Mouse (Mus musculus): ENCODE measurements around the gene Olfr743. TPM values are rescaled to one million over a fixed set of nuclear protein-coding genes. Genes with fewer than 3 reads are reported as not detected.
"Not testable (repeated sequence)": the region's sequence is repeated elsewhere in the genome, so short reads cannot be mapped to it uniquely, and the experiment has no call there.

Olfr743 gene
- not detected in 2 replicates for total RNA-seq (2014; rRNA removed)
- not detected in 2 replicates for polyA plus RNA-seq (2012; rRNA removed)

GRCm38 (mm10) chr14:50521539-50521938 lies at the start of gene Olfr743:
Gene Olfr743 (plus strand): TSS chr14:50521839.
- TF ChIP-seq CTCF (IDR thresholded peaks at IDR 0.05; ENCODE audit: low read depth, low read length) = no peak
- no peak for TF ChIP-seq POLR2A (IDR thresholded peaks at IDR 0.05; ENCODE audit: extremely low read depth, insufficient read depth, low read length)
- H3K36me3 ChIP-seq (ENCODE audit: control insufficient read depth, insufficient read depth, low read length) = no peaks in the 10 kb centered on the region
- no peaks in the 10 kb centered on the region for H3K27me3 ChIP-seq (ENCODE audit: control insufficient read depth, insufficient read depth, low read length)
- H3K4me1 ChIP-seq (ENCODE audit: control insufficient read depth, insufficient read depth, low read length) = no peaks in the 10 kb centered on the region
- H3K27ac ChIP-seq (replicated peaks; ENCODE audit: insufficient read depth, low read depth, low read length) = no peak within 1 kb of the TSS
- H3K9ac ChIP-seq (ENCODE audit: low read depth, low read length) = no peak within 1 kb of the TSS
- no peak within 1 kb of the TSS for H3K4me3 ChIP-seq (ENCODE audit: insufficient read depth, low read depth, low read length)
- no peak for DNase-seq (ENCODE audit: extremely low read depth, low read depth, low spot score)
- H3K79me2 ChIP-seq (ENCODE audit: control insufficient read depth, insufficient read depth, low read length) = no peaks in the 10 kb centered on the region

- no peak within 1 kb of the TSS for H3K9ac ChIP-seq (ENCODE audit: low read depth, low read length)
- DNase-seq (ENCODE audit: extremely low read depth, low read depth, low spot score) = no peak
- no peaks in the 10 kb centered on the region for H3K27me3 ChIP-seq (ENCODE audit: control insufficient read depth, insufficient read depth, low read length)
- no peak within 1 kb of the TSS for H3K27ac ChIP-seq (replicated peaks; ENCODE audit: insufficient read depth, low read depth, low read length)
- H3K4me3 ChIP-seq (ENCODE audit: insufficient read depth, low read depth, low read length) = no peak within 1 kb of the TSS
- no peaks in the 10 kb centered on the region for H3K79me2 ChIP-seq (ENCODE audit: control insufficient read depth, insufficient read depth, low read length)
- no peak for TF ChIP-seq POLR2A (IDR thresholded peaks at IDR 0.05; ENCODE audit: extremely low read depth, insufficient read depth, low read length)
- TF ChIP-seq CTCF (IDR thresholded peaks at IDR 0.05; ENCODE audit: low read depth, low read length) = no peak
- 62% methylated on average over 2 of the region's 2 CpGs for WGBS
- no peaks in the 10 kb centered on the region for H3K4me1 ChIP-seq (ENCODE audit: control insufficient read depth, insufficient read depth, low read length)
- H3K36me3 ChIP-seq (ENCODE audit: control insufficient read depth, insufficient read depth, low read length) = no peaks in the 10 kb centered on the region
Measured at GRCm38 (mm10) chr14:50472438-50472837, 49.2 kb upstream of the Olfr743 start, which contains the start of gene Olfr741. Gene Olfr741 (plus strand): TSS chr14:50472738.

- Histone ChIP-seq H3K27me3 (ENCODE audit: control insufficient read depth, insufficient read depth, low read length) (no peaks in the 10 kb centered on the region), H3K4me1 (ENCODE audit: control insufficient read depth, insufficient read depth, low read length) (no peaks in the 10 kb centered on the region), H3K36me3 (ENCODE audit: control insufficient read depth, insufficient read depth, low read length) (no peaks in the 10 kb centered on the region), H3K4me3 (ENCODE audit: insufficient read depth, low read depth, low read length) (no peak overlapping the region), H3K79me2 (ENCODE audit: control insufficient read depth, insufficient read depth, low read length) (no peaks in the 10 kb centered on the region), H3K27ac (replicated peaks; ENCODE audit: insufficient read depth, low read depth, low read length) (no peak overlapping the region), H3K9ac (ENCODE audit: low read depth, low read length) (no peak overlapping the region)
- TF ChIP-seq POLR2A (IDR thresholded peaks at IDR 0.05; ENCODE audit: extremely low read depth, insufficient read depth, low read length) (no peak), CTCF (IDR thresholded peaks at IDR 0.05; ENCODE audit: low read depth, low read length) (no peak)
- no peak for DNase-seq (ENCODE audit: extremely low read depth, low read depth, low spot score)
- 70% methylated on average over 2 of the region's 2 CpGs for WGBS
Measured at GRCm38 (mm10) chr14:50478406-50478805, 43.2 kb upstream of the Olfr743 start.

- no peak for TF ChIP-seq CTCF (IDR thresholded peaks at IDR 0.05; ENCODE audit: low read depth, low read length)
- no peak for TF ChIP-seq POLR2A (IDR thresholded peaks at IDR 0.05; ENCODE audit: extremely low read depth, insufficient read depth, low read length)
- no peak within 1 kb of the TSS for H3K4me3 ChIP-seq (ENCODE audit: insufficient read depth, low read depth, low read length)
Measured at GRCm38 (mm10) chr14:50503300-50503699, 18.3 kb upstream of the Olfr743 start, which contains the start of gene Olfr742. Gene Olfr742 (plus strand): TSS chr14:50503600.

GRCm38 (mm10) chr14:50552734-50553133 lies 31.1 kb downstream of the Olfr743 start:
- H3K27me3 ChIP-seq (ENCODE audit: control insufficient read depth, insufficient read depth, low read length) = no peaks in the 10 kb centered on the region
- H3K4me1 ChIP-seq (ENCODE audit: control insufficient read depth, insufficient read depth, low read length) = no peaks in the 10 kb centered on the region
- no peak for TF ChIP-seq CTCF (IDR thresholded peaks at IDR 0.05; ENCODE audit: low read depth, low read length)
- no peak for TF ChIP-seq POLR2A (IDR thresholded peaks at IDR 0.05; ENCODE audit: extremely low read depth, insufficient read depth, low read length)
- no peak overlapping the region for H3K9ac ChIP-seq (ENCODE audit: low read depth, low read length)
- H3K79me2 ChIP-seq (ENCODE audit: control insufficient read depth, insufficient read depth, low read length) = no peaks in the 10 kb centered on the region
- H3K4me3 ChIP-seq (ENCODE audit: insufficient read depth, low read depth, low read length) = no peak overlapping the region
- 95% methylated on average over 2 of the region's 2 CpGs for WGBS
- no peak overlapping the region for H3K27ac ChIP-seq (replicated peaks; ENCODE audit: insufficient read depth, low read depth, low read length)
- no peaks in the 10 kb centered on the region for H3K36me3 ChIP-seq (ENCODE audit: control insufficient read depth, insufficient read depth, low read length)
- no peak for DNase-seq (ENCODE audit: extremely low read depth, low read depth, low spot score)

More at GRCm38 (mm10) chr14:50503300-50503699, 18.3 kb upstream of the Olfr743 start, which contains the start of gene Olfr742:
- H3K79me2 ChIP-seq (ENCODE audit: control insufficient read depth, insufficient read depth, low read length) = no peaks in the 10 kb centered on the region
- no peaks in the 10 kb centered on the region for H3K36me3 ChIP-seq (ENCODE audit: control insufficient read depth, insufficient read depth, low read length)
- no peak for DNase-seq (ENCODE audit: extremely low read depth, low read depth, low spot score)
- 52% methylated on average over 2 of the region's 2 CpGs for WGBS
- no peaks in the 10 kb centered on the region for H3K27me3 ChIP-seq (ENCODE audit: control insufficient read depth, insufficient read depth, low read length)
- no peak within 1 kb of the TSS for H3K9ac ChIP-seq (ENCODE audit: low read depth, low read length)
- no peaks in the 10 kb centered on the region for H3K4me1 ChIP-seq (ENCODE audit: control insufficient read depth, insufficient read depth, low read length)
- no peak within 1 kb of the TSS for H3K27ac ChIP-seq (replicated peaks; ENCODE audit: insufficient read depth, low read depth, low read length)

GRCm38 (mm10) chr14:50573056-50573455 lies 51.4 kb downstream of the Olfr743 start:
- H3K9ac ChIP-seq (ENCODE audit: low read depth, low read length); H3K79me2 ChIP-seq (ENCODE audit: control insufficient read depth, insufficient read depth, low read length); H3K27me3 ChIP-seq (ENCODE audit: control insufficient read depth, insufficient read depth, low read length); H3K4me1 ChIP-seq (ENCODE audit: control insufficient read depth, insufficient read depth, low read length); DNase-seq (ENCODE audit: extremely low read depth, low read depth, low spot score); H3K27ac ChIP-seq (replicated peaks; ENCODE audit: insufficient read depth, low read depth, low read length); H3K36me3 ChIP-seq (ENCODE audit: control insufficient read depth, insufficient read depth, low read length); H3K4me3 ChIP-seq (ENCODE audit: insufficient read depth, low read depth, low read length): not testable (repeated sequence)
- 84% methylated on average over 1 of the region's 1 CpGs for WGBS

Other genes with a start within 250 kb of the Olfr743 start
- not detected in 2 replicates for gene Olfr732, start 237.6 kb upstream of the Olfr743 start, total RNA-seq (2014; rRNA removed)
- gene Olfr732, start 237.6 kb upstream of the Olfr743 start, polyA plus RNA-seq (2012; rRNA removed) = not detected in 2 replicates
- not detected in 2 replicates for gene Olfr733, start 220.3 kb upstream of the Olfr743 start, total RNA-seq (2014; rRNA removed)
- not detected in 2 replicates for gene Olfr733, start 220.3 kb upstream of the Olfr743 start, polyA plus RNA-seq (2012; rRNA removed)
- gene Olfr734, start 195.1 kb upstream of the Olfr743 start, total RNA-seq (2014; rRNA removed) = not detected in 2 replicates
- gene Olfr734, start 195.1 kb upstream of the Olfr743 start, polyA plus RNA-seq (2012; rRNA removed) = not detected in 2 replicates
- not detected in 2 replicates for gene Olfr735, start 173.0 kb upstream of the Olfr743 start, total RNA-seq (2014; rRNA removed)
- not detected in 2 replicates for gene Olfr735, start 173.0 kb upstream of the Olfr743 start, polyA plus RNA-seq (2012; rRNA removed)
- gene Tlr11, start 163.9 kb upstream of the Olfr743 start, total RNA-seq (2014; rRNA removed) = 0.28 and 0.34 TPM in 2 replicates
- 0.10 and 0.17 TPM in 2 replicates for gene Tlr11, start 163.9 kb upstream of the Olfr743 start, polyA plus RNA-seq (2012; rRNA removed)
- not detected in 2 replicates for gene Olfr736, start 140.7 kb upstream of the Olfr743 start, total RNA-seq (2014; rRNA removed)
- gene Olfr736, start 140.7 kb upstream of the Olfr743 start, polyA plus RNA-seq (2012; rRNA removed) = not detected in 2 replicates
- not detected in 2 replicates for gene Olfr738, start 114.3 kb upstream of the Olfr743 start, total RNA-seq (2014; rRNA removed)
- not detected in 2 replicates for gene Olfr738, start 114.3 kb upstream of the Olfr743 start, polyA plus RNA-seq (2012; rRNA removed)
- gene Olfr739, start 103.2 kb upstream of the Olfr743 start, total RNA-seq (2014; rRNA removed) = not detected in 2 replicates
- not detected in 2 replicates for gene Olfr739, start 103.2 kb upstream of the Olfr743 start, polyA plus RNA-seq (2012; rRNA removed)
- not detected in 2 replicates for gene Olfr740, start 76.3 kb upstream of the Olfr743 start, total RNA-seq (2014; rRNA removed)
- not detected in 2 replicates for gene Olfr740, start 76.3 kb upstream of the Olfr743 start, polyA plus RNA-seq (2012; rRNA removed)
- gene Olfr741, start 49.1 kb upstream of the Olfr743 start, total RNA-seq (2014; rRNA removed) = not detected in 2 replicates
- gene Olfr741, start 49.1 kb upstream of the Olfr743 start, polyA plus RNA-seq (2012; rRNA removed) = not detected in 2 replicates
- gene Olfr742, start 18.2 kb upstream of the Olfr743 start, total RNA-seq (2014; rRNA removed) = not detected in 2 replicates
- not detected in 2 replicates for gene Olfr742, start 18.2 kb upstream of the Olfr743 start, polyA plus RNA-seq (2012; rRNA removed)
- not detected in 2 replicates for gene Olfr744, start 93.0 kb downstream of the Olfr743 start, total RNA-seq (2014; rRNA removed)
- not detected in 2 replicates for gene Olfr744, start 93.0 kb downstream of the Olfr743 start, polyA plus RNA-seq (2012; rRNA removed)
- gene Olfr745, start 117.5 kb downstream of the Olfr743 start, total RNA-seq (2014; rRNA removed) = not detected in 2 replicates
- gene Olfr745, start 117.5 kb downstream of the Olfr743 start, polyA plus RNA-seq (2012; rRNA removed) = not detected in 2 replicates
- gene Olfr746, start 125.2 kb downstream of the Olfr743 start, total RNA-seq (2014; rRNA removed) = not detected in 2 replicates
- not detected in 2 replicates for gene Olfr746, start 125.2 kb downstream of the Olfr743 start, polyA plus RNA-seq (2012; rRNA removed)
- gene Olfr747, start 171.4 kb downstream of the Olfr743 start, total RNA-seq (2014; rRNA removed) = not detected in 2 replicates
- gene Olfr747, start 171.4 kb downstream of the Olfr743 start, polyA plus RNA-seq (2012; rRNA removed) = not detected in 2 replicates
- gene Olfr748, start 185.5 kb downstream of the Olfr743 start, total RNA-seq (2014; rRNA removed) = not detected in 2 replicates
- not detected in 2 replicates for gene Olfr748, start 185.5 kb downstream of the Olfr743 start, polyA plus RNA-seq (2012; rRNA removed)
- gene Olfr749, start 223.3 kb downstream of the Olfr743 start, total RNA-seq (2014; rRNA removed) = not detected in 2 replicates
- gene Olfr749, start 223.3 kb downstream of the Olfr743 start, polyA plus RNA-seq (2012; rRNA removed) = not detected in 2 replicates

Data from liver, adult 2 months (tissue).